Mouse (Mus musculus): ENCODE results near the gene Rbm47.

GRCm38 (mm10) chr5:66141474-66141873 lies 31.4 kb downstream of the Rbm47 start:
- TF ChIP-seq POLR2A (IDR thresholded peaks at IDR 0.05; ENCODE audit: control insufficient read depth, extremely low read depth, insufficient read depth, low read length, poor library complexity): no peak
- TF ChIP-seq CTCF (IDR thresholded peaks at IDR 0.05; ENCODE audit: borderline replicate concordance, control insufficient read depth, extremely low read depth, insufficient read depth, low read length, poor library complexity): no peak

Measured in thymus, adult 2 months (tissue).